In genomic region chr19:44320316-44320715, GRCm38 (mm10) we compare ENCODE assay signal across 21 mouse cellular contexts. TPM values are rescaled to one million over a fixed set of nuclear protein-coding genes. Genes with fewer than 3 reads are reported as not detected.
DNase-seq lines count a peak whose midpoint lies in the region; ATAC-seq and TF ChIP-seq lines count a peak whose summit lies in the region.
"Had no signal": no experiment of that assay in that cellular context is flagged by ENCODE, and none has a peak within 500 bp of the region (broad histone marks: within the 10 kb centered on the region; RNA-seq: fewer than 3 reads in every experiment).

No protein-coding gene starts in this region.

- no peak for TF ChIP-seq CTCF in testis, adult 2 months (IDR thresholded peaks at IDR 0.05; ENCODE audit: control insufficient read depth, insufficient read depth, insufficient replicate concordance, low read depth, low read length)

- no peak overlapping the region for H3K4me3 ChIP-seq in midbrain, embryonic 11.5 days (ENCODE audit: low read depth, low read length)
- H3K4me3 ChIP-seq in midbrain, embryonic 14.5 days (replicated peaks; ENCODE audit: low read depth, low read length) = no peak overlapping the region
- no peak overlapping the region for H3K4me3 ChIP-seq in testis, adult 2 months (ENCODE audit: control insufficient read depth, low read depth, low read length)

- H3K9me3 ChIP-seq in midbrain, embryonic 11.5 days (ENCODE audit: control insufficient read depth, low read length) = no peaks in the 10 kb centered on the region; the same call in 1 of the 2 replicates
- no peaks in the 10 kb centered on the region for H3K9me3 ChIP-seq in midbrain, embryonic 14.5 days (ENCODE audit: control insufficient read depth, low read length)
- H3K9me3 ChIP-seq: G1E had no signal

- H3K36me3 ChIP-seq in midbrain, embryonic 11.5 days (ENCODE audit: control insufficient read depth, insufficient read depth, low read length) = no peaks in the 10 kb centered on the region
- no peaks in the 10 kb centered on the region for H3K36me3 ChIP-seq in midbrain, embryonic 14.5 days (ENCODE audit: control insufficient read depth, insufficient read depth, low read length)
- H3K36me3 ChIP-seq in testis, adult 2 months (ENCODE audit: control insufficient read depth, insufficient read depth, low read length) = no peaks in the 10 kb centered on the region

- ATAC-seq in midbrain, embryonic 11.5 days (ENCODE audit: low FRiP score) = no peak
- ATAC-seq in midbrain, embryonic 14.5 days (ENCODE audit: low FRiP score, low TSS enrichment) = no peak
- ATAC-seq: activated CD4-positive, CD25-positive, alpha-beta regulatory T cell, adult 4 months; CD4-positive, CD25-positive, alpha-beta regulatory T cell, adult 4 months; Patski had no signal

- no peaks in the 10 kb centered on the region for H3K27me3 ChIP-seq in midbrain, embryonic 11.5 days (ENCODE audit: control insufficient read depth, insufficient read depth, low read length)
- H3K27me3 ChIP-seq in midbrain, embryonic 14.5 days (ENCODE audit: control insufficient read depth, insufficient read depth, low read length) = no peaks in the 10 kb centered on the region
- H3K27me3 ChIP-seq in testis, adult 2 months (ENCODE audit: control insufficient read depth, insufficient read depth, low read length) = no peaks in the 10 kb centered on the region
- H3K27me3 ChIP-seq: CH12.LX had no signal

- TF ChIP-seq POLR2A in testis, adult 2 months (IDR thresholded peaks at IDR 0.05; ENCODE audit: control insufficient read depth, low read depth, low read length) = no peak

- no peak overlapping the region for H3K9ac ChIP-seq in midbrain, embryonic 11.5 days (ENCODE audit: low read length)
- H3K9ac ChIP-seq in midbrain, embryonic 14.5 days (replicated peaks; ENCODE audit: low read length) = no peak overlapping the region

- 80% methylated on average over 3 of the region's 3 CpGs for WGBS in midbrain, embryonic 11.5 days
- WGBS in midbrain, embryonic 14.5 days = 80% methylated on average over 3 of the region's 3 CpGs

- no peak overlapping the region for H3K4me2 ChIP-seq in midbrain, embryonic 11.5 days
- H3K4me2 ChIP-seq in midbrain, embryonic 14.5 days (ENCODE audit: low read length) = no peak overlapping the region

- no peak overlapping the region for H3K27ac ChIP-seq in midbrain, embryonic 11.5 days (ENCODE audit: low read depth, low read length)
- H3K27ac ChIP-seq in midbrain, embryonic 14.5 days (replicated peaks; ENCODE audit: low read depth, low read length) = no peak overlapping the region
- H3K27ac ChIP-seq in testis, adult 2 months (ENCODE audit: control insufficient read depth, insufficient read depth, low read depth, low read length) = peak overlapping the region; percentile 53; the same call in 1 of the 2 replicates

- H3K4me1 ChIP-seq in midbrain, embryonic 11.5 days (ENCODE audit: control insufficient read depth, insufficient read depth, low read length) = no peaks in the 10 kb centered on the region; the same call in 1 of the 2 replicates
- no peaks in the 10 kb centered on the region; the same call in 1 of the 2 replicates for H3K4me1 ChIP-seq in midbrain, embryonic 14.5 days (ENCODE audit: control insufficient read depth, insufficient read depth, low read length)
- no peaks in the 10 kb centered on the region; the same call in 1 of the 2 replicates for H3K4me1 ChIP-seq in testis, adult 2 months (ENCODE audit: control insufficient read depth, insufficient read depth, low read length)

- peak; percentile 70 for DNase-seq in heart, adult 11 months
- no peak for DNase-seq in heart, adult 18-20 months
- DNase-seq in midbrain, embryonic 11.5 days (ENCODE audit: low spot score, missing footprints) = peak; percentile 62
- DNase-seq in midbrain, embryonic 14.5 days = no peak
- no peak for DNase-seq in testis, postnatal 10 days (ENCODE audit: low spot score)
- DNase-seq: adrenal gland, adult 2 months; adrenal gland, adult 8-10 months; adrenal gland, postnatal 10 days; adrenal gland, postnatal 14 days; adrenal gland, postnatal 25 days; adrenal gland, postnatal 36 days; B cell, adult 2 months; cerebellum, adult 11 months; cerebellum, adult 11-12 months; cerebellum, adult 18-20 months had no signal

RNA-seq across cellular contexts. Expression of gene Scd4, which starts 12.6 kb away (rescaled TPM):
- 1 to 10 TPM; 4.3 to 7.8 TPM for total RNA-seq in heart, adult 18-20 months (2021)
- 0.06 TPM in 1 of 2 replicates, not detected in the other for polyA plus RNA-seq in midbrain, embryonic 11.5 days (2014; fragmentation: Nextera tagmentation; extraction: Ambion mirVana)
- polyA plus RNA-seq in midbrain, embryonic 14.5 days (2014; fragmentation: Nextera tagmentation; extraction: Ambion mirVana) = 0.11 and 0.19 TPM in 2 replicates
- polyA plus RNA-seq in testis, adult 2 months (2012; rRNA removed) = 0.22 and 0.37 TPM in 2 replicates
- total RNA-seq: CH12.LX had no signal

RNA-seq across cellular contexts. Expression of gene Scd2, which starts 26.8 kb away (rescaled TPM):
- total RNA-seq in heart, adult 18-20 months (2021) = 1 to 10 TPM; 9.1 to 9.4 TPM
- polyA plus RNA-seq in midbrain, embryonic 11.5 days (2014; fragmentation: Nextera tagmentation; extraction: Ambion mirVana) = 353 and 358 TPM in 2 replicates
- polyA plus RNA-seq in midbrain, embryonic 14.5 days (2014; fragmentation: Nextera tagmentation; extraction: Ambion mirVana) = 194 and 281 TPM in 2 replicates
- 60.9 and 71.6 TPM in 2 replicates for polyA plus RNA-seq in testis, adult 2 months (2012; rRNA removed)

Comparison
In these comparisons a context has a peak if more than half of its experiments do, and no peak if none do; other contexts are left out.
1. DNase-seq: peak in heart, adult 11 months (single experiment) and midbrain, embryonic 11.5 days (single experiment); none in heart, adult 18-20 months (0 of 2), midbrain, embryonic 14.5 days (single experiment) and testis, postnatal 10 days (single experiment).